Mouse (Mus musculus): ENCODE measurements around the gene Gm3327. TPM values are rescaled to one million over a fixed set of nuclear protein-coding genes. Genes with fewer than 3 reads are reported as not detected.
"Not testable (repeated sequence)": the region's sequence is repeated elsewhere in the genome, so short reads cannot be mapped to it uniquely, and the experiment has no call there.

Gm3327 gene
- not detected in 2 replicates for polyA plus RNA-seq (2016; fragmentation: Nextera tagmentation; extraction: Ambion mirVana)

DNA sequence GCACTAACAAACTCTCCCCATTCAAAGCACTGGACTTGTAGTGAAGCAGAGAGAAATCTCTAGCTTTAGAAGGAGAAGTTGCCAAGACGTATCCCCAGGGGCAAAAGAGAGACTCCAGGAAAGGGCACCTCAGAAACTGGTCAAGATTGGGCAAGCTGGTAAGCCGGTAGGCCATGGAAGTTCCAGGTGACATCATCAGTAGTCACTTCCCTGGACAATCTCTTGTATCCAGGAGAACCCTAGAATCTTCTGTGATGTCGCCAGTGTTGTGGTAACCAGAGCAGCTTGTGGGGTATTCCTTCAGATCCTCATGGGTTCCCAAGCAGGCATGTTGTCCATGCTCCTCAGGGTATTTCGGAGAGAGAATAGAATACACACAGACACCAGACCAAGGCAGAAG lies at the start of gene Gm3327:
Gene Gm3327 (plus strand): TSS at position 301 of the 400 bp plus-strand sequence.
- not testable (repeated sequence) for H3K9ac ChIP-seq (replicated peaks); H3K4me2 ChIP-seq; H3K4me3 ChIP-seq (replicated peaks); H3K36me3 ChIP-seq; ATAC-seq (ENCODE audit: insufficient number of reproducible peaks, insufficient read depth, low FRiP score, low TSS enrichment, low read depth); H3K9me3 ChIP-seq; H3K27me3 ChIP-seq; H3K4me1 ChIP-seq (replicated peaks); H3K27ac ChIP-seq
- 84% methylated on average over 3 of the region's 4 CpGs for WGBS

DNA sequence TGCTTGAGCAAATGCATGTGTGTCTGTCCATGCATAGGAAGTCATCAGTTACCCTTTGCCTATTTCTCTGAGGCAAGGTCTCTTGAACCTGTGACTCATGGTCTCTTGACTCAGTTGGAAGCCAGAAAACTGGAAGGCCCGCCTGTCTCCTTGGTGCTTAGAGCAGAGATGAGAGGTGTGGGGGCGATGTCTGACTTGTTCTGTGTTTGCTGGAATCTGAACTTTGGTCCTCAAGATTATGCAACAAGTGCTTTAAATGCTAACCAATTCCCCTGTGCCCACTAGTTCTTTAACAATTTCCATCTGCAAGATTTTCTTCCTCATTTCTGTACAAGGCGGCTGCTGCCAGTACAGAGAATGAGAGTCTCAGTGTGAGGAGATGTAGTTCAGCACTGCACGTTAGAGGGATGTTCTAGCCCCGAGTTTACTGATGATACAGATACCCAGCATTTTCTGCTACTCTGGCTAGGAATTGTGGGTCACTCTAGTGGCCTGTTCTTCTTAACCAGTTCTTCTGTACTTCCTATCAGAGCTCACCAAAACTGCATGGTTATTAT lies 45.8 kb upstream of the Gm3327 start:
- ATAC-seq (ENCODE audit: insufficient number of reproducible peaks, insufficient read depth, low FRiP score, low TSS enrichment, low read depth); H3K9me3 ChIP-seq; H3K4me1 ChIP-seq (replicated peaks); H3K36me3 ChIP-seq; H3K9ac ChIP-seq (replicated peaks); H3K4me3 ChIP-seq (replicated peaks); H3K27me3 ChIP-seq; H3K4me2 ChIP-seq; H3K27ac ChIP-seq: not testable (repeated sequence)
- WGBS, result 71% methylated on average over 5 of the region's 5 CpGs

DNA sequence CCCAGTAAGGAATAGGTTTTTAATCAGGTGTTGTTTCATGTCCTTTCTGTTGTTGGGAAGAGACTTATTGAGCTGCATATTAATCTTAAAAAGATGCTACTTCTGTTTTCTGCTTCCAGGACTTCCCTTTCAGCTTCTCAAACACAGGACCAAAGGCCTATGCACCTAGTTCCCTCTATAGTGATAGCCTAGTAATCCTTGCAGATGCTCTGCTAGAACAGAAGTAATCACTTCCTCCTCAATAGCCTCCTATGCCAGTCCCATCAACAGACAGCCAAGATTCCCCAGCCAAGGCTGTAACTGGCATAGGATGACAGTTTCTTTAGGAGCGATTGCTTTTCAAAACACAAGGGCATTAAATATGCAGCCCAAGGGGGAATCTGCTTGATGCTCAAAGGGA lies 37.1 kb upstream of the Gm3327 start:
- not testable (repeated sequence) for H3K27ac ChIP-seq; H3K4me3 ChIP-seq (replicated peaks); H3K36me3 ChIP-seq; H3K4me1 ChIP-seq (replicated peaks); H3K9me3 ChIP-seq; H3K9ac ChIP-seq (replicated peaks); H3K27me3 ChIP-seq; H3K4me2 ChIP-seq; ATAC-seq (ENCODE audit: insufficient number of reproducible peaks, insufficient read depth, low FRiP score, low TSS enrichment, low read depth)
- 88% methylated on average over 1 of the region's 1 CpGs for WGBS

DNA sequence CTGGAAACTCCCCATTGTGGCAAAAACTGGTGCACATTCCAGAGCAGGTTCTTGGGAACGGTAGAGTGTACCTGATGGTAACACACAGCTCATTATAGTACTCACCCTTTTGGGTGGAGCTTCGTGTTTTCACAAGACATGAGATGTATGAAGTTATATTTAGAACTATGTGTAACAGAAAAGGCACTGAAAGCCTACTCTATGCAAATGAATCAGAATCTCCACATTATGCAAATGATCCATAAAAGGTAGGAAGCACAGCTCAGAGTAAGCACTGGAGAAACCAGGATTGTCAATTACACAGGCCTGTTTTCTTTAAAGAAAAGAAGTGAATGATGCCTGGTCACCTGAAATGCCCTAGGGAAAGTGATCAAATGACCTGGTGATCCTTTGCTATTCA lies 36.1 kb upstream of the Gm3327 start:
- not testable (repeated sequence) for H3K9ac ChIP-seq (replicated peaks); H3K27ac ChIP-seq

DNA sequence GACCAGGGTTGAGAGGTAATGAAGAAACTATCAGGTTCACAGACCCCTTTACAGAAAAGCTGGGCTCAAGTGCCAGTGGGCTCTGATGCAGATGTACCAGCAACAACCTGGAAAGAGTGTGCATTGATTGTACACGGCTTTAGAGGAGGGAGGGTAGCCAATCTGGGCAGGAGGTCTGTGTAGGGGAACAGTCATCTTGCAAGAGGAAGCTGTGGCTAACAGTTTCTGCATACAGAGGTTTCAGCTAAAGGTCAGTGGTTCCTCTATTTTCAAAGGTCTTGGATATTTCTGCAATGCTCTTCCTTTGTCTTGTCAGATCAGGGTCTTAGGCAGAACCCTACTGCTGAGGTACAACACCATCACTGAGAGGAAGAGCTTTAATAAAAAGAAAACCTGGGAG lies 32.1 kb upstream of the Gm3327 start:
- not testable (repeated sequence) for H3K4me2 ChIP-seq; H3K9ac ChIP-seq (replicated peaks); H3K27ac ChIP-seq; H3K36me3 ChIP-seq; H3K4me3 ChIP-seq (replicated peaks); ATAC-seq (ENCODE audit: insufficient number of reproducible peaks, insufficient read depth, low FRiP score, low TSS enrichment, low read depth); H3K4me1 ChIP-seq (replicated peaks); H3K27me3 ChIP-seq; H3K9me3 ChIP-seq
- WGBS, result 48% methylated on average over 1 of the region's 1 CpGs

More for the DNA sequence above, 36.1 kb upstream of the Gm3327 start:
- not testable (repeated sequence) for H3K4me3 ChIP-seq (replicated peaks); ATAC-seq (ENCODE audit: insufficient number of reproducible peaks, insufficient read depth, low FRiP score, low TSS enrichment, low read depth); H3K9me3 ChIP-seq; H3K27me3 ChIP-seq; H3K4me1 ChIP-seq (replicated peaks); H3K4me2 ChIP-seq; H3K36me3 ChIP-seq
- WGBS, result 79% methylated on average over 2 of the region's 2 CpGs

DNA sequence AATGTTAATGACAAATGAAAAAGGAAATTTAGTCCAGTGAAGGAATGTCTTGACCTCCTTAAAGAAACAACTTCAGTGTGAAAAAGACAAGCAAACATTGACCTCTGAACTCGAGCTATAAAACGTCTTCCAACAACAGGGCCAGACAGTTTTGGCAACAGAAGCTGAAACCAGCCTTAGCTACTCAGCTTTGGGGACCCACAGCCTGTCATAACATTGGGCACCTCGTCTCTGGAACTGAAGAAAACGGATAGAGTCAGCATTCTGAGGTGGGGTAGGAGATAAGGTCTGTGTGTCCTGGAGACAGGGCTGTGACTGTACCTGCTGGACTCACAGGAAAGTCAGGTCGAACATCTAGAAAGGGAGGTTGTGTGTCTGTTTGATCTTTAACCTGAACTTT lies 29.2 kb upstream of the Gm3327 start:
- not testable (repeated sequence) for ATAC-seq (ENCODE audit: insufficient number of reproducible peaks, insufficient read depth, low FRiP score, low TSS enrichment, low read depth); H3K27me3 ChIP-seq; H3K36me3 ChIP-seq; H3K4me3 ChIP-seq (replicated peaks); H3K27ac ChIP-seq; H3K9me3 ChIP-seq; H3K4me1 ChIP-seq (replicated peaks); H3K9ac ChIP-seq (replicated peaks); H3K4me2 ChIP-seq
- 53% methylated on average over 5 of the region's 5 CpGs for WGBS

DNA sequence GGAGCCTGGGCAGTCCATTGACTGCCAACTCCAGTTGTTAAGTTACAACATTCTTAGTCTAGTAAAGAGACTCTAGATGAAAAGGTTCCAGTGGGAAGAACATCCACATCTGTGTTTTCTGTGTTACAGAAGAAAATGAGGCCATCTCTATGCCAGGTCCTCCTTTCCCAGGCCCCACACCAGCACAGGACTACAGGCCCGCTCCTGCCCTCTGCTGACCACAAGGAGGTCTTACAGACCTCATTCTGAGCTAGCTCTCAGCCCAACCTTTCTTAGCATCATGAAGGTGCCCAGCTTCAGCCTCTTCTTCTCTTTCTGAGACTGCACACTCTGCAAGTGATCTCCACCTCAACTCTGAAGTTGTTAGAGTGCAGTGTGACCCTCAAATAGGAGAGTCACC lies 23.6 kb upstream of the Gm3327 start:
- H3K4me2 ChIP-seq; H3K4me3 ChIP-seq (replicated peaks); H3K27ac ChIP-seq; H3K27me3 ChIP-seq; H3K9ac ChIP-seq (replicated peaks); H3K9me3 ChIP-seq; H3K36me3 ChIP-seq; ATAC-seq (ENCODE audit: insufficient number of reproducible peaks, insufficient read depth, low FRiP score, low TSS enrichment, low read depth); H3K4me1 ChIP-seq (replicated peaks): not testable (repeated sequence)
- no CpG with 5 or more reads among the region's 1 CpGs for WGBS

DNA sequence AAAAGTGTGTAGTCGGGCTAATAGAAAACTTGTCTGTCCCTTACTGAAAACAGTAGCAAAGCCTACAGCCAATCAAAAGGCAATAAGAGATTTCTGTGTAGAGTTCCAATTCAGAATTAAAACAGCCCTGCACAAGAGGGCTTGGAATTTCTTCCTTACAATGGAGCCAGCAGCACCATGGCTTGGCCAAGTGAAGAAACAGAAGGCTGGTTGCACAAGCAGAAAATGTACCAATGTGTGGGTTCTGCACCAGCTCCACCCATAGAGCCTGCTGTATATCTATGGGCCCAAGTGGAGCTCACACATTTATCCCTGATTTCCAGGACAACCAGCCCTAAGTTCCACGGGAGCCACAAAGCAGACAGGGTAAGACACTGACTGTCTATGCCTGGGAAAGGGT lies 21.3 kb upstream of the Gm3327 start, which contains the start of gene Ear2:
Gene Ear2 (plus strand): TSS at position 301 of the 400 bp plus-strand sequence.
- not testable (repeated sequence) for ATAC-seq (ENCODE audit: insufficient number of reproducible peaks, insufficient read depth, low FRiP score, low TSS enrichment, low read depth); H3K36me3 ChIP-seq; H3K4me3 ChIP-seq (replicated peaks); H3K9me3 ChIP-seq; H3K27me3 ChIP-seq; H3K9ac ChIP-seq (replicated peaks); H3K4me2 ChIP-seq; H3K27ac ChIP-seq; H3K4me1 ChIP-seq (replicated peaks)
- 76% methylated on average over 2 of the region's 2 CpGs for WGBS

DNA sequence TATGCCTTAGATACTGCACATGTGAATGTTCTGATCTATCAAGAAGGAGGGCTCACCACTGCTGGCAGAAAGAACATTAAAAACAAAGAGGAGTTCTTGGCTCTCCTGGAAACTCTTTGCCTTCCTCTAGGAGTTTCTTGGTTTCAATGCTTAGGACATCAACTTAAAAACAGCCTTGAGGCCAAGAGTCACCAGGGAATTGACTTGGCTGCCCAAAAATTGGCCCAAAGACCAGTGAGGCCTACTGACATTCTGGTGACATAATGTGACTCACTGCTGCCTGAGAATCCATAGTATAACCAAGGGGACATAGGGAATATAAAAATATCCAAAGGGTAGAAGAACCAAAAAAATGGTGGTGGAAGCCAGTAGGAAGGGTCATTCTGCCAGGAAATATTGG lies 12.7 kb upstream of the Gm3327 start:
- H3K36me3 ChIP-seq, result no peaks in the 10 kb centered on the region
- H3K27me3 ChIP-seq, result no peaks in the 10 kb centered on the region
- H3K4me2 ChIP-seq, result no peak overlapping the region
- no peaks in the 10 kb centered on the region for H3K9me3 ChIP-seq
- no peak for ATAC-seq (ENCODE audit: insufficient number of reproducible peaks, insufficient read depth, low FRiP score, low TSS enrichment, low read depth)
- no peak overlapping the region for H3K9ac ChIP-seq (replicated peaks)
- no peak overlapping the region for H3K27ac ChIP-seq
- no peak overlapping the region for H3K4me3 ChIP-seq (replicated peaks)
- H3K4me1 ChIP-seq (replicated peaks), result no peaks in the 10 kb centered on the region

Other genes with a start within 250 kb of the Gm3327 start
- not detected in 2 replicates for gene Ear1, start 248.3 kb upstream of the Gm3327 start, polyA plus RNA-seq (2016; fragmentation: Nextera tagmentation; extraction: Ambion mirVana)
- gene Ear10, start 200.3 kb upstream of the Gm3327 start, polyA plus RNA-seq (2016; fragmentation: Nextera tagmentation; extraction: Ambion mirVana), result not detected in 2 replicates
- gene Gm8113, start 198.5 kb upstream of the Gm3327 start, polyA plus RNA-seq (2016; fragmentation: Nextera tagmentation; extraction: Ambion mirVana), result 11.3 and 11.9 TPM in 2 replicates
- not detected in 2 replicates for gene Ang5, start 166.8 kb upstream of the Gm3327 start, polyA plus RNA-seq (2016; fragmentation: Nextera tagmentation; extraction: Ambion mirVana)
- gene Ang6, start 121.6 kb upstream of the Gm3327 start, polyA plus RNA-seq (2016; fragmentation: Nextera tagmentation; extraction: Ambion mirVana), result not detected in 2 replicates
- not detected in 2 replicates for gene Ear2, start 21.2 kb upstream of the Gm3327 start, polyA plus RNA-seq (2016; fragmentation: Nextera tagmentation; extraction: Ambion mirVana)
- not detected in 2 replicates for gene Gm8212, start 73.8 kb downstream of the Gm3327 start, polyA plus RNA-seq (2016; fragmentation: Nextera tagmentation; extraction: Ambion mirVana)
- gene 4930503E14Rik, start 89.4 kb downstream of the Gm3327 start, polyA plus RNA-seq (2016; fragmentation: Nextera tagmentation; extraction: Ambion mirVana), result not detected in 2 replicates
- not detected in 2 replicates for gene Gm8220, start 161.7 kb downstream of the Gm3327 start, polyA plus RNA-seq (2016; fragmentation: Nextera tagmentation; extraction: Ambion mirVana)
- gene Gm5930, start 214.7 kb downstream of the Gm3327 start, polyA plus RNA-seq (2016; fragmentation: Nextera tagmentation; extraction: Ambion mirVana), result not detected in 2 replicates
- not detected in 2 replicates for gene Gm8229, start 241.5 kb downstream of the Gm3327 start, polyA plus RNA-seq (2016; fragmentation: Nextera tagmentation; extraction: Ambion mirVana)